Mouse (Mus musculus): ENCODE results near the gene Plcg1. TPM values are rescaled to one million over a fixed set of nuclear protein-coding genes. Genes with fewer than 3 reads are reported as not detected.

Gene Plcg1
- polyA plus RNA-seq, 1 experiment: 237 TPM

DNA sequence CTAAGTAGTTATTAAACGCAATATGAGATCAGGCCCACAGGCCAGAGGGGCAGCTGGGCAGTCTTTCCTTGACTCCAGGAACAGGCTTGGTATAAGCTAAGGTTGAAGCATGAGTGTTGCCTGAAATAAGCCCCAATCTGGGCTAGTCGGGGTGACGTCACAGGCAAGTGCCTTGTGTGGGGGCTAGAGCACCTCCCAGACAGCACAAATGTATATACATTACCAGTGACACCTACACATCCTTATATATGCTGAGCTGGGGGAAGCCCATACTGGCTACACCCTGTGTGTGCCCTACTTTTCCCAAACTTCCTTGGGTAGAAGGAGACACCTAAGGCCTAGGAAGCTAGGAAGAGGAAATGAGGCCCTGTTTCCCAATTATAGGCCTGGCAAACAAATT, 2.1 kb upstream of the Plcg1 start:
- Histone ChIP-seq H3K4me3 (ENCODE audit: control insufficient read depth, insufficient read depth, low read length) (no peak overlapping the region), H3K36me3 (ENCODE audit: control insufficient read depth, insufficient read depth, low read length) (peaks cover 3% of the 10 kb centered on the region; the same call in 1 of the 2 replicates), H3K27ac (ENCODE audit: control insufficient read depth, insufficient read depth, low read length) (no peak overlapping the region), H3K27me3 (ENCODE audit: control insufficient read depth, insufficient read depth, low read length) (no peaks in the 10 kb centered on the region), H3K4me1 (replicated peaks; ENCODE audit: control insufficient read depth, insufficient read depth, low read length) (peaks cover 24% of the 10 kb centered on the region)
- 95% methylated on average over 3 of the region's 3 CpGs for WGBS
- no peak for DNase-seq
- TF ChIP-seq POLR2A (IDR thresholded peaks at IDR 0.05; ENCODE audit: control insufficient read depth, extremely low read depth, insufficient read depth, low read length, poor library complexity): no peak
- no peak for TF ChIP-seq CTCF (IDR thresholded peaks at IDR 0.05; ENCODE audit: borderline replicate concordance, control insufficient read depth, extremely low read depth, insufficient read depth, low read length, poor library complexity)

DNA sequence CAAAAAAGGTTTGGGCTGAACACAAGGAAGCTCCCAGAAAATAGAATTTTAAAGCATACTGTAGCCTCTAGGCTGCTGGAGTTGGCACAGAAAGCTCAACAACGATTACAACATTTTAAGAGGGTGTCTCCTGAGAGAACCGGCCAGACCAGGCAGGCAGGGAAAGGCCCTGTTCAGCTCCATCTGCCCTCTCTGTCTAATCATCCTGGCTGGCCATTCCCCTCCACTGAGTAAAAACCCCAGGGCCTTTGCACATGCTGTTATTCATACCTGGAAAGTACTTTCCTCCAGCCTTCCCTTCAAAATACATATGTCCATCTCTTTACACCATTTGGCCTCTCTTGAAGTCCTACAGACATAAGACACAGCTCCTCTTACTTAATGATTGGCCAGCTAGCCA, 1.7 kb upstream of the Plcg1 start:
- H3K4me3 ChIP-seq (ENCODE audit: control insufficient read depth, insufficient read depth, low read length): no peak overlapping the region
- 84% methylated on average over 2 of the region's 2 CpGs for WGBS
- H3K36me3 ChIP-seq (ENCODE audit: control insufficient read depth, insufficient read depth, low read length): no peaks in the 10 kb centered on the region
- no peak for DNase-seq
- TF ChIP-seq POLR2A (IDR thresholded peaks at IDR 0.05; ENCODE audit: control insufficient read depth, extremely low read depth, insufficient read depth, low read length, poor library complexity) (no peak), CTCF (IDR thresholded peaks at IDR 0.05; ENCODE audit: borderline replicate concordance, control insufficient read depth, extremely low read depth, insufficient read depth, low read length, poor library complexity) (no peak)
- H3K27me3 ChIP-seq (ENCODE audit: control insufficient read depth, insufficient read depth, low read length): no peaks in the 10 kb centered on the region
- H3K27ac ChIP-seq (ENCODE audit: control insufficient read depth, insufficient read depth, low read length): no peak overlapping the region
- H3K4me1 ChIP-seq (replicated peaks; ENCODE audit: control insufficient read depth, insufficient read depth, low read length): peaks cover 28% of the 10 kb centered on the region

DNA sequence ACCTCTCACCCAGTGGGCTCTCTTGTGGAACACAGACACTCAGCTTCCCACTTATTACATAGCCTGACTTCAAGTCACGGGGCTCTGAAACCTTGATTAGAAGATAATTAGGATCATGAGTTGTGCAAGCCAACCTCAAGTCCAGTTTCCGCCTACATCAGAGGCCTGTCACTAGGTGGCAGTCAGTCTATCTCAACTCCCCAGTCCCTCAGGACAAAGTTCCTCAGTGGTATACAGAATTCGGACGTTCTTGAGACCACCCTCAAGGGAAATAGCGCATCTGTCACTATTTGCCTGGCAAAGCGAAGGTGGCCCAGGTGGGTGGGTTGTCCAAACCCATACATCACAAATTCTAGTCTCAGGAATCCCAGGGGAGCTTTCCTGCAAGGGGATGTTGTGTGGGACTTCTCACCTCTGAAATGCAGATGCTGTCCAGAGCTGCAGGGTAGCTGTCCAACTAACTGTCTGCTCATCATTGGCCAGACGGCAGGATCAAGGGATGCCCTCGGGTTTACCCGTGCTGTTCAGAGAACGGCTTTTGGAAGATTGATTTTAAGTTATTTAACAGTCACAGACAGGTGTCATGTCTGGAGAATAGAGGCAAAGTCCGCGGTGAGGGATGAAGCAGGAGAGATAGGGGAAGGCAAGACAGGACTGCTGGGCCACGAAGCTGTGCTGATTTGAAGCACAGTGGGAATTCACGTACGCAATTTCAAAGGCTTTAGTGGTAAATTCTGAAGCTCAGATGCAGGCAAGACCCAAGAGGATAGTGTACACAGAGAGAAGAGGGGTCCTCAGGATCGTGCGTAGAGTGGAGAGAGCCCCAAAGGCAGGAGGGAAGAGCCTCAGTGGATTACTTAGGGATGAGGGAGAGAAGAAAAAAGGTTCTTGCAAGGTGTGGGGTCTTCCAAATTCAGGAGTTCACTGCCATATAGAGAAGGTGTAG, 976 bp upstream of the Plcg1 start:
- WGBS: 28% methylated on average over 17 of the region's 17 CpGs
- Histone ChIP-seq H3K4me3 (ENCODE audit: control insufficient read depth, insufficient read depth, low read length) (peak overlapping the region; percentile 80; the same call in 1 of the 2 replicates), H3K36me3 (ENCODE audit: control insufficient read depth, insufficient read depth, low read length) (no peaks in the 10 kb centered on the region), H3K4me1 (replicated peaks; ENCODE audit: control insufficient read depth, insufficient read depth, low read length) (peaks cover 35% of the 10 kb centered on the region), H3K27me3 (ENCODE audit: control insufficient read depth, insufficient read depth, low read length) (no peaks in the 10 kb centered on the region), H3K27ac (ENCODE audit: control insufficient read depth, insufficient read depth, low read length) (no peak overlapping the region)
- no peak for TF ChIP-seq CTCF (IDR thresholded peaks at IDR 0.05; ENCODE audit: borderline replicate concordance, control insufficient read depth, extremely low read depth, insufficient read depth, low read length, poor library complexity)
- no peak for TF ChIP-seq POLR2A (IDR thresholded peaks at IDR 0.05; ENCODE audit: control insufficient read depth, extremely low read depth, insufficient read depth, low read length, poor library complexity)
- no peak for DNase-seq

DNA sequence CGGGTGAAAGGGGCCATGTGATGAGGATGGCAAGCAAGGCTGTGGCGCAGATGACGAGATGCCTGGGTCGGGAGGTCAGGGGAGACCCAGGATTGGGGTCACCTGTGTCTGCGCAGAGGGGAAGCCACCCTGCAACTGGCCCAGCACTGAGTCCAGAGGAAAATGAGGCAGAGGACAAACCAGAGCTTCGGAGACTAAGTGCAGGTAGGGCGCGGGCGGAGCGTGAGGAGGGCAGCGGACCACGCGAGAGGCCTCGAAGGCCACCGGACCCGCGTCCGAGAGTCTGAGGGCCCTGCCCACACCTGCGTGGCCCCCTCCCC, 343 bp upstream of the Plcg1 start:
- Histone ChIP-seq H3K27me3 (ENCODE audit: control insufficient read depth, insufficient read depth, low read length) (no peaks in the 10 kb centered on the region), H3K4me3 (ENCODE audit: control insufficient read depth, insufficient read depth, low read length) (peak overlapping the region; percentile 80), H3K4me1 (replicated peaks; ENCODE audit: control insufficient read depth, insufficient read depth, low read length) (peaks cover 41% of the 10 kb centered on the region), H3K36me3 (ENCODE audit: control insufficient read depth, insufficient read depth, low read length) (no peaks in the 10 kb centered on the region), H3K27ac (ENCODE audit: control insufficient read depth, insufficient read depth, low read length) (no peak overlapping the region)
- WGBS: 9% methylated on average over 19 of the region's 19 CpGs
- DNase-seq: no peak
- TF ChIP-seq CTCF (IDR thresholded peaks at IDR 0.05; ENCODE audit: borderline replicate concordance, control insufficient read depth, extremely low read depth, insufficient read depth, low read length, poor library complexity): no peak
- no peak for TF ChIP-seq POLR2A (IDR thresholded peaks at IDR 0.05; ENCODE audit: control insufficient read depth, extremely low read depth, insufficient read depth, low read length, poor library complexity)

DNA sequence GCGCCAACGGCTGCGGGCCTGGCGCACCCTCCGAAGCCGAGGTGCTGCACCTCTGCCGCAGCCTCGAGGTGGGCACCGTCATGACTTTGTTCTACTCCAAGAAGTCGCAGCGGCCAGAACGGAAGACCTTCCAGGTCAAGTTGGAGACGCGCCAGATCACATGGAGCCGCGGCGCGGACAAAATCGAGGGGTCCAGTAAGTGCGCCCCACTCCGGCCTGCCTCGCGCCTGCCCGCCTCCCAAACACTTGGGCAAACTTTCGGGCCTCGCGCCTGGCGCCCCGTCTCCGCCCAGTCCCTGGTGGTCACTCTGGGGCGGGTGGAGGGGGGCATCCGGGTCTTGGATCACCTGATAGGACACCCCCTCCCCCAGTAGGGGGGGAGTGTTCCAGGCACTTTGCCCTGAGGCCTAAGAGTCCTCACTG, 750 bp downstream of the Plcg1 start:
- peaks cover 48% of the 10 kb centered on the region for H3K4me1 ChIP-seq (replicated peaks; ENCODE audit: control insufficient read depth, insufficient read depth, low read length)
- H3K27ac ChIP-seq (ENCODE audit: control insufficient read depth, insufficient read depth, low read length): peak overlapping the region; percentile 94
- H3K4me3 ChIP-seq (ENCODE audit: control insufficient read depth, insufficient read depth, low read length): peak overlapping the region; percentile 80
- DNase-seq: no peak
- peak; percentile 7; the same call in 1 of the 2 replicates for TF ChIP-seq POLR2A (IDR thresholded peaks at IDR 0.05; ENCODE audit: control insufficient read depth, extremely low read depth, insufficient read depth, low read length, poor library complexity)
- 0 out of 2 replicates have a peak, but pooled peaks have one; percentile 20 for TF ChIP-seq CTCF (IDR thresholded peaks at IDR 0.05; ENCODE audit: borderline replicate concordance, control insufficient read depth, extremely low read depth, insufficient read depth, low read length, poor library complexity)
- H3K27me3 ChIP-seq (ENCODE audit: control insufficient read depth, insufficient read depth, low read length): no peaks in the 10 kb centered on the region
- no peaks in the 10 kb centered on the region for H3K36me3 ChIP-seq (ENCODE audit: control insufficient read depth, insufficient read depth, low read length)
- WGBS: under 1% methylated on average over 32 of the region's 32 CpGs

DNA sequence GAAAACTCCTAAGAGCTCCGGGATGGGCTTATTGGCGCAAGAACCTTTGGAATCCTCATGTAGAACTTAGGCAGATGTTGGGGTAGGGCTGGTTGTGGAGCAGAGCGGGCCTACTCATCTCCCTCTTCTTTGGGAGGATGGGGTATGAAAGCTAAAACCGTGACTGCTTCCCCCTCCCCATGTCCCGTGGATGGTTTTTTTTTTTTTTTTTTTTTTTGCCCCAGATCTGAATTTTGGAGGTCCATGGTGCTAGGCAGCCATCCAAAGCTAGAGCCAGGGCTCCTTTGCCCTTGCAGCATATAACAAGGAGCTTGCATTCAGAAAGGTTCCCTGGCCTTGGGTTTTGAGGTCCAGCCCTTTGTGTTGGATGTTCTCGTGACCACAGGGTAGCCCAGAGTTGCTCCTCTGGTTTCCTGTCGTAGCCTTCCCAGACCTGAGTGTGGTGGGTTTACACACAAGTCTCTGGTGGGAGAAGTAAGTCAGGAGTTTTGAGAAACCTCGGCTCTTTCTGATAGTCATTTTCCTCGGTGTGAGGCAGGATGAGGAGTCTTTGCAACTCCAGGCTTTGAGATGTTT, 1.4 kb downstream of the Plcg1 start:
- Histone ChIP-seq H3K27me3 (ENCODE audit: control insufficient read depth, insufficient read depth, low read length) (no peaks in the 10 kb centered on the region), H3K27ac (ENCODE audit: control insufficient read depth, insufficient read depth, low read length) (peak overlapping the region; percentile 94), H3K4me3 (ENCODE audit: control insufficient read depth, insufficient read depth, low read length) (peak overlapping the region; percentile 80), H3K36me3 (ENCODE audit: control insufficient read depth, insufficient read depth, low read length) (no peaks in the 10 kb centered on the region), H3K4me1 (replicated peaks; ENCODE audit: control insufficient read depth, insufficient read depth, low read length) (peaks cover 50% of the 10 kb centered on the region)
- TF ChIP-seq CTCF (IDR thresholded peaks at IDR 0.05; ENCODE audit: borderline replicate concordance, control insufficient read depth, extremely low read depth, insufficient read depth, low read length, poor library complexity): no peak
- TF ChIP-seq POLR2A (IDR thresholded peaks at IDR 0.05; ENCODE audit: control insufficient read depth, extremely low read depth, insufficient read depth, low read length, poor library complexity): no peak
- DNase-seq: no peak
- WGBS: 6% methylated on average over 9 of the region's 9 CpGs

Data from thymus, adult 2 months (tissue).